10 mouse cellular contexts compared by ENCODE assay signal in genomic region chr4:133009676-133010075, GRCm38 (mm10). TPM values are rescaled to one million over a fixed set of nuclear protein-coding genes. Genes with fewer than 3 reads are reported as not detected.
"Had no signal": no experiment of that assay in that cellular context is flagged by ENCODE, and none has a peak within 500 bp of the region (broad histone marks: within the 10 kb centered on the region; RNA-seq: fewer than 3 reads in every experiment).

No protein-coding gene starts in this region.

- H3K9me3 ChIP-seq: lung, embryonic 15.5 days; megakaryocyte, embryonic 14.5 days; midbrain, embryonic 12.5 days; neural tube, embryonic 15.5 days had no signal

- H3K4me3 ChIP-seq: lung, embryonic 15.5 days; midbrain, embryonic 12.5 days; neural tube, embryonic 15.5 days had no signal

- ATAC-seq: liver, postnatal 0 days had no signal

- DNase-seq: right cerebral cortex, adult 18-20 months; right cerebral cortex, postnatal 25 days had no signal

- H3K9ac ChIP-seq: liver, postnatal 0 days; lung, embryonic 15.5 days; midbrain, embryonic 12.5 days; neural tube, embryonic 15.5 days had no signal

- H3K27ac ChIP-seq: lung, embryonic 15.5 days; macrophage; midbrain, embryonic 12.5 days; neural tube, embryonic 15.5 days; stomach, postnatal 0 days had no signal

- H3K36me3 ChIP-seq: lung, embryonic 15.5 days; midbrain, embryonic 12.5 days; neural tube, embryonic 15.5 days had no signal

RNA-seq across cellular contexts. Expression of gene Fgr, which starts 35.8 kb away (rescaled TPM):
- total RNA-seq: layer of hippocampus, postnatal 14 days had no signal
